Mouse (Mus musculus) v-Abl transformed pro-B cells (cell line): ENCODE measurements around the gene Olfr117.
"Not testable (repeated sequence)": the region's sequence is repeated elsewhere in the genome, so short reads cannot be mapped to it uniquely, and the experiment has no call there.

Experiments
- in situ Hi-C, 2 experiments: fragments of 400-800 bp; cut with MboI; formaldehyde crosslinking; loops; one replicate each; pipeline ENCODE4 v1.15.1; 2025; ENCODE audit not compliant: unreplicated experiment in 2 of 2

Gene Olfr117

GRCm38 (mm10) chr17:37663682-37664081 lies at the start of gene Olfr117:
Olfr117 (minus strand) TSS chr17:37663782.
- in situ Hi-C loops = no loop called here

- in situ Hi-C loops = not testable (repeated sequence)
Observed at GRCm38 (mm10) chr17:37696264-37696663, 32.7 kb upstream of the Olfr117 start, which contains the start of gene Olfr119. Olfr119 (plus strand) TSS chr17:37696564.

- in situ Hi-C loops = no loop called here
Observed at GRCm38 (mm10) chr17:37666688-37667087, 3.1 kb upstream of the Olfr117 start, which contains the start of gene Olfr118. Olfr118 (plus strand) TSS chr17:37666988.

GRCm38 (mm10) chr17:37627009-37627408 lies 36.6 kb downstream of the Olfr117 start, which contains the start of the genes Olfr115 and Olfr116:
Olfr115 (minus strand) TSS chr17:37627109.
Olfr116 (minus strand) TSS chr17:37627199.
- in situ Hi-C loops = no loop called here
